Mouse (Mus musculus): ENCODE measurements around the gene Akap11. TPM values are rescaled to one million over a fixed set of nuclear protein-coding genes. Genes with fewer than 3 reads are reported as not detected.

Akap11 gene
- polyA plus RNA-seq, 1 experiment from 2014 or later = 18.9 TPM

DNA sequence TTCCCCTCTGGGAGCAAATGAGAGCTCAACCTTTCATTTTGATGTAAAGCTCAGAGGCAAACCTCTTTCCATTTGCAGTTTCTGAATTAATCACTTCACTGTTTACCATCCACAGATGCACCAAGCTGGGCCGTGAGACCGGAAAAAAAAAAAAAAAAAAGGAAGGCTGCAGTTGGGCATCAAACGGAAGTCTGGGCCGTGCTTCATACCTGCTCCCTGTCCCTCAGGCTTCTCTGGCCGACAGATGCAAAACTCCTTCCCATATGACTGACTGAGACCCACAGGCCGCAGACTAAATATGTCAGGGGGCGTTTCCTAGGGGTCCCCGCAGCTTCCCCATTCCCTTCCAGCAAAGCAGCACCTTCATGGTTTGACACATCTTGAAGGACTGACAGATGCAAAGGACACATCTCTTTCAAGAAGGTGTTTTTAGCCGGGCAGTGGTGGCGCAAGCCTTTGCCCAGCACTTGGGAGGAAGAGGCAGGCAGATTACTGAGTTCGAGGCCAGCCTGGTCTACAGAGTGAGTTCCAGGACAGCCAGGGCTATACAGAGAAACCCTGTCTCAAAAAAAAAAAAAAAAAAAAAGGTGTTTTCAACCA lies 87.7 kb downstream of the Akap11 start:
- TF ChIP-seq CTCF (IDR thresholded peaks at IDR 0.05; ENCODE audit: low read depth) = no peak
- no peak overlapping the region for H3K4me3 ChIP-seq (ENCODE audit: low read depth, low read length)
- no peaks in the 10 kb centered on the region for H3K36me3 ChIP-seq (ENCODE audit: insufficient read depth)
- no peak overlapping the region for H3K9ac ChIP-seq
- H3K4me2 ChIP-seq = no peak overlapping the region
- DNase-seq = no peak
- no peaks in the 10 kb centered on the region for H3K4me1 ChIP-seq (ENCODE audit: insufficient read depth)
- H3K27me3 ChIP-seq (ENCODE audit: insufficient read depth, low read length) = no peaks in the 10 kb centered on the region
- ATAC-seq (ENCODE audit: insufficient read depth) = no peak
- 74% methylated on average over 11 of the region's 11 CpGs for WGBS
- H3K27ac ChIP-seq (ENCODE audit: low read depth) = no peak overlapping the region
- H3K9me3 ChIP-seq (ENCODE audit: low read depth, low read length) = no peaks in the 10 kb centered on the region

DNA sequence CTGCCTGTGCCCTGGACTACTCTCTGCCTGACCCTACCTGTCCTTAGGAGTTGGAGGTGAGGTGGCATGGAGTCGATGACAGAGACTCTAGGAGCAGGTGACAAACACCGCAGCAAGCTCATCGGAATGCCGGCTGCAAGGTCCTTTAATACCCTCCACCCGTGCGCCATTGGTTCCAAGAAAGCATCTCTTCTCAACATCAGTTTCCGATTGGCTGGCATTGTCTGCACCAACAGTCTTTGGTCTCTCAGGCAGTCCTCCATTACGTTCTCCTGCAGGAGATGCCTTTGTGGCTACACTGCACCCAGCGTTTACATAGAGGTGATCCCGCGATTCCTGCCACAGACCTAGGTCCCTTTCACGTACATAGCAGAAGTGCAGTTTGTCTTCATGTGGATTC lies 88.6 kb downstream of the Akap11 start:
- no peak overlapping the region for H3K4me2 ChIP-seq
- no peaks in the 10 kb centered on the region for H3K27me3 ChIP-seq (ENCODE audit: insufficient read depth, low read length)
- H3K36me3 ChIP-seq (ENCODE audit: insufficient read depth) = no peaks in the 10 kb centered on the region
- H3K9ac ChIP-seq = no peak overlapping the region
- H3K4me1 ChIP-seq (ENCODE audit: insufficient read depth) = no peaks in the 10 kb centered on the region
- ATAC-seq (ENCODE audit: insufficient read depth) (no peak), DNase-seq (no peak)
- WGBS = 84% methylated on average over 12 of the region's 12 CpGs
- H3K4me3 ChIP-seq (ENCODE audit: low read depth, low read length) = no peak overlapping the region
- no peaks in the 10 kb centered on the region for H3K9me3 ChIP-seq (ENCODE audit: low read depth, low read length)
- H3K27ac ChIP-seq (ENCODE audit: low read depth) = no peak overlapping the region
- TF ChIP-seq CTCF (IDR thresholded peaks at IDR 0.05; ENCODE audit: low read depth) = no peak

DNA sequence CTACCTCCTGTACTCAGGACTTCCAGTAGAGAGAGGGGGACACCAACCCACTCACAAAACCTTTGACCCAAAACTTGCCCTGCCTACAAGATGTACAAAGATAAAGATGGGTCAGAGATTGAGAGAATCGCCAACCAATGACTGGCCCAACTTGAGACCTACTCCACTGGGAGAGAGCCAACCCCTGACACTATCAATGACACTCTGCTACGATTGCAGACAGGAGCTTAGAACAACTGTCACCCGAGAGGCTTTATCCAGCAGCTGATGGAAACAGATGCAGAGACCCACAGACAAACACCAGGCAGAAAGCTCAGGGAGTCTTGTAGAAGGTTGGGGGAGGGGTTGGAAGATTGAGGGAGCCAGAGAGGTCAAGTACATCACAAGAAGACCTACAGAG lies 89.1 kb downstream of the Akap11 start:
- 68% methylated on average over 3 of the region's 3 CpGs for WGBS
- Histone ChIP-seq H3K4me1 (ENCODE audit: insufficient read depth) (no peaks in the 10 kb centered on the region), H3K4me2 (no peak overlapping the region), H3K9me3 (ENCODE audit: low read depth, low read length) (no peaks in the 10 kb centered on the region), H3K27ac (ENCODE audit: low read depth) (no peak overlapping the region), H3K27me3 (ENCODE audit: insufficient read depth, low read length) (no peaks in the 10 kb centered on the region), H3K36me3 (ENCODE audit: insufficient read depth) (no peaks in the 10 kb centered on the region), H3K9ac (no peak overlapping the region), H3K4me3 (ENCODE audit: low read depth, low read length) (no peak overlapping the region)
- DNase-seq = no peak
- ATAC-seq (ENCODE audit: insufficient read depth) = no peak
- TF ChIP-seq CTCF (IDR thresholded peaks at IDR 0.05; ENCODE audit: low read depth) = no peak

Other genes with a start within 250 kb of the Akap11 start
- gene Tnfsf11, start 228.8 kb downstream of the Akap11 start, polyA plus RNA-seq (2014; fragmentation: Nextera tagmentation; extraction: Ambion mirVana) = 0.22 and 0.29 TPM in 2 replicates
- 3.0 and 3.4 TPM in 2 replicates for gene Dgkh, start 196.0 kb upstream of the Akap11 start, polyA plus RNA-seq (2014; fragmentation: Nextera tagmentation; extraction: Ambion mirVana)

All from lung, embryonic 14.5 days (tissue).